Mouse (Mus musculus) ES-Bruce4 (cell line): ENCODE results near the gene Zfp941.
A peak's percentile ranks its signal among the peaks of the same experiment; 100 is the strongest.

Source experiments
- CTCF ChIP-seq: IDR thresholded peaks from one replicate; pipeline ENCODE4 v1.8.1; 2011; ENCODE audit warnings: low read depth, low read length
- POLR2A ChIP-seq: IDR thresholded peaks from one replicate; pipeline ENCODE4 v1.8.1; 2011; ENCODE audit warnings: low read length; ENCODE audit not compliant: insufficient read depth

- TF ChIP-seq POLR2A (no peak), CTCF (peak; percentile 59)
Observed at GRCm38 (mm10) chr7:140845683-140846082, 23.7 kb upstream of the Zfp941 start.
